Mouse (Mus musculus): ENCODE measurements around the gene Fxn.

The Fxn gene

DNA sequence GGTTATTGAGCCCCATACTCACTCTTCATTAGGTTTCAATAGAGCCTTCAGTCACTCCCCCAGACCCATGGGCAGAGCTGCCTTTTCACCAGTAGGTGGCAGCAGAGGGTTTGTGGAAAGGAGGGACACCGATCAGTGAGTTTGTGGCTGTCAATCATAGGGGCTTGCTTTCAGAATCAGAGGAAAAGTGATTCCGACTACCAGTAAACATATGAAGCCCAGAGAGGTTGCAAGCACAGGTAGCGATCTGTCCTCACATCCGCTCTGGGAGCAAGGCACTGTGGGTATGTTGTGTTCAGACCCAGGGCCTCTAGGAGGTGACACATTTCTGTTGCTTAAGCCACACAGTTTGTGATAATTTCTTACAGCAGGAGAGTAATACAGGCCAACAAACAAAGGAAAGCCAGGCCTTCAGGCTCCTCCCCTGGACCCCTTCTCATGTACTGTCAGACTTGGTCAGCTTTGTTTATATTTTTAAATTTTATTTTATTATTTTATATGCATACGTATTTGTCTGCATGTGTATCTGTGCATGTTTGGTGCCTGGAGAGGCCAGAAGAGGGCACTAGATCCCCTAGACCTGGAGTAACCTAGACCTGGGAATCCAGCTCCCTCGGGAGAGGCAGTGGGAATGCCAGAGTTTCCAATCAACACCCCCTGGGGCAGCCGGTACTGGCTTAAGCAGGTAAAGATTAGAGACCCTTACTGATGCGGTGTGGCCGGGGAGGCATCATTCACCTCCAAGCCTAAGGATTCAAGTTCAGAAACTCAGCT lies 20.8 kb upstream of the Fxn start:
- peak; percentile 77 for DNase-seq

DNA sequence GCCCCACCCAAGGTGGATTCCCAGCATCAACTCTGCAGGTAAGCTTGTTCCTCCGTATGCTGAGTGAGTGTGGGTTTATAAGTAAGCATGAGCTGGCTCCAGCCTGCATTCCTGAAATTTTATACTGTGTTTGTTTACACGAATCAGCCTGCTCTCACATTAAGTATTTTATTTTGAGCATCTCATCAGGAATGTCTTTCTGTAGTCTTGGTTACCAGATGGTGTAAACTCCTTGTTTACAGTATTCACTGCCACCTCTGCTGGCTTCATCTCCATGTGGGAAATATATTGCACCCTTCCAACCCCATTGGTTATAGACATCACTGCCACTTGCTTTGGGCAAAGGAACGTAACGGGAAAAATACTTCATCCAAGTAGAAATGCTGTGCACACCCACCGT lies 13.1 kb upstream of the Fxn start:
- no peak for DNase-seq

DNA sequence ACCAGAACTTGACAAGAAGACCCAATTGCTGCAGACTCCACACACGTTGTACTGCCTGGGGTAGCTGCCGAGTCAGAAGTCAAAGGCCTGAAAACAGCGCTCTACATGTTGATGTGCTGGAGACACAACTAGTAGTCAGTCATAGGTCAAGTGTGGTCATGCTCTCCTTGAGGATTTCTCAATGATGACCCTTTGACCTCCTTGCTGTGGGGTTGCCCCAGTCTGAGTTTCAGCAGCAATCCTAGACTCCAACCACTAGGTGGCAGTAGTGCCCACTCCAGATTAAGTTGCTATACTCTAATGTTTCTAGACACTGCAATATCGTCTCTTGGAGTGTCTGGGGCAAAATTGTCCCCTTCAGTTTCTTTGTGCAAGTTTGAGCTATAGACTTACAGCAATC lies 3.8 kb upstream of the Fxn start:
- peak; percentile 56 for DNase-seq

DNA sequence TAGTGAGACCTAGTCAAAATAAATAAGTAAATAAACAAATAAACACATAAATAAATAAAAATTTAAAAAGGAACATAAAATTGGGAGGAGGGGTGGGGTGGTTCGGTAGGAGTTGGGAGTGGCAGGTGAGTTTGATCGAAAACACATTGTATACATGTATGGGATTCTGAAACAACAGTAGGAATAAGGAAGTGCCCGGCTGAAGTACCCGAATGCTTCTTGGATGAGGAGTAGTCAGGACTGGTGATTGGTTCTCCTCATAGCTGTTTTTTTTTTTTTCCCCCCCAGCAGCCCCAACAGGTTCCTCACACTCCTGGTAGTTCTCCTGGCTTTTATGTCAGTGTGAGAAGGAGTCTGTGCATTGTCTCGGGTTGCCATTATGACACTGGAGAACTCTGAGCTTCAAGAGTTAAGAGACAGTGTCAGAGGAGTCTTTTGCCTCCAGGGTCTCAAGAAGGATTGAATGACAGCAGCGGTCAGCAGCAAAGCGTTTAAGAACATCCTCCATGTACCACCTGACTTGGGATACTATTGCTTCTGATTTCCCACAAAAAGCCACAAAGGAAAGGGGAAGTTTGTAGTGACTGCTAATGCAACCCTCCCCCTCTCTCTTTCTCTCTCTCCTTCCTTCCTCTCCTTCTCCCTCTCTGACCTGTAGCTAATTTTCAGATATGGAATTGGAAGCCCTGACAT lies 1.0 kb upstream of the Fxn start:
- DNase-seq, result no peak

DNA sequence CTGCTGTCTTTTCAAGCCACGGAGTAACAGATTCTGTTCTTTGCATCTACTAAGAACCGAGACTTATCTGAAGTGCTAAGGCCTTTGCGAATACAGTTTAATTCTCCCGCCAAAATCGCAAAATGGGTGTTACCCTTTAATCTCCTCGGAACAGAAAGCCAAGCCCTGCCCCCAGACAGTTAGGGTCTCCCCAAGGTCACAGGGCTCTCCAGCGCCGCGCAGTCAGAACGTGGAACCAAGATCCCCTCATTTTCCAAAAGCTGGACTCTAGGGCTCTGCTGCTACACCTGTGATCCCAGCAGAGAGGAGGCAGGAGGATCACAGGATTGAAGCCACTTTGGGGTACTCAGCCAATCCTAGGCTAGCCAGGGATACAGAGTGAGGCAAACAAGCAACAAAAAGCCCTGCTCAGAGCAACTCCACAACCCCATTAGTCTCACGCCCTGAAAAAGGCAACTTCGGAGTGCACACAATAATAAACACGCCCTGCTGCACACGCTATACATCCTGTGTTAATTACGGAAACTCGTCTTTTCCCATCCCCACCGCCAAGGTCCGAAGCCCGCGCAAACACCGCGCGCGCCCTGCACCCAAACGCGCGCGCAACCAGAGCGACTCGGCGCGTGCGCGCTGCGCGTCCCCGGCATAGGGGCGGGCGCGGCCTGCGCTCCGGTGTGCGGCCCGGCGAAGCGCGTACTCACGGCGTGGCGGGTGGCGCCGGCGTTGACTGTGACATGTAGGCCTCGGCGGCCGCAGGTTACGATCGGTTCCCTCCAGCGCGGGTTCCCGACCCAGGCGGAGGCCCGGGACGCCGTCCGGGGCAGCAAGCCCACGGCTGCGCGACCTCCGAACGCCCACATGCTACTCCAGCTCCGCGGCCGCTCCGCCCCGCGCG lies 452 bp downstream of the Fxn start:
- peak; percentile 84 for DNase-seq

DNA sequence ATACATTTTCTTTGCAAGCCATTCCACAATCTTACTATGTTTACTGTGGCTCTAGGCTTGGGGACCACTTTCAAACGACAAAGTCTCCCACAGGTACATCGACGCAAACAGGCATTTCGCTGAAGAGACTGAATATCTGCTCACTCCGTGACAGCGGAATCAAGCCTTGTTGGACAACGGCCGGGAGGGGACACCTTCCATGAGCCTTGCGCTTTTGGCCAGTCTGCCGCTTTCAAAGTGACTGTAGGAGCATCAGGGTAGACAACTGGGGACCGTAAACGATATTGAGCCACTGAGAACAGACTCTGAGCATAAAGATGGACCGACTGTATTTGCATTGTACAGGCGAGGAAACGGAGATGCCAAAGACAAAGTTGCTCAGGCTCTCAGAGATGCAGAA lies 1.5 kb downstream of the Fxn start:
- DNase-seq, result no peak

DNA sequence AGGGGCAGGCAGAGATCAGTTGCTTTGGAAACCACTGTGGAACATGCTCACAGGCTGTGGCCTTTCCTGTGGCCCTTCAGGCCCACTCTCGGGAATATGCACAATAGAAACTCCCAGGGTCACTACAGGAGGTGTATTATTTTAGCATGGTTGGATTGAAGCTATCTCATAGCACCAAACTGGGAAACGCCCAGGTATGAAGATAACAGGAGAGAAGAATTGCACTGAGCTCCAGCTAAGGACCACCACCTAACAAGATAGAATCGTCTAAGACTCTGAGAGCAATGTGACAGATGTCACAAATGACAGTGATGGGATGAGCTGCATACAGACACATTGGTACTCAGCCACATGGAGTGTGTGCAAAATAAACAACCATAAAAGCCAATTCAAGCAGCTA lies 6.1 kb downstream of the Fxn start:
- no peak for DNase-seq

DNA sequence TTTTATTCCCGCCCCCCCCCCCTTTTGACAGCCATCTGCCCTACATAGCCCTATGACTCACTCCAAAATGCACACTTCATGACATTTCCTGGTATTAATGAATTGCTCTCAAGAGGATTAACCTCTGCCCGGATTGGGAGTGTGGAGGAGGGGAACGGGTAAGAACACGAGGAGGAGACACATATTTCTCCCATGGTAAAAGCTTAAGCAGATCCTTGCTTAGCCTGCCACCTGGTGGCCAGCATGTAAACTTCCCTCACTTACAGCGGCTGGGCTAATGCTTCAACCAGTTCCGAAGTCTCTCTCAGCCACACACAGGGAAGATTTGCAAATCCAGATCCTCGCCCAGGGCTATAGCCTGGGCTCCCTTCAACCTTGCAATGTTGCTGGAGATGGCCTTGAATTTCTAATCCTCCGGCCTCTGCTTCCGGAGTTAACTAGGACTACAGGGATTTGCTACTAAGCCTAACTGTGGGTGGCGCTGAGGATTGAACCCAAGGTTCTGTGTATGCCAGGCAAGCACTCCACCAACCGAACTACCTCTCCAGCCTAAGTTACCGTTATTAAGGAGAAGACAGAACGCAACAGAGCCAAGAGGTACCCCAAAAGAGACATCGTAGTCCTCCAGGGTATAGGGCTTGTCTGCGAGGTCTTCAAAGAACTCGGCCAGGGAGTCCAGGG lies 8.5 kb downstream of the Fxn start:
- DNase-seq, result peak; percentile 69

DNA sequence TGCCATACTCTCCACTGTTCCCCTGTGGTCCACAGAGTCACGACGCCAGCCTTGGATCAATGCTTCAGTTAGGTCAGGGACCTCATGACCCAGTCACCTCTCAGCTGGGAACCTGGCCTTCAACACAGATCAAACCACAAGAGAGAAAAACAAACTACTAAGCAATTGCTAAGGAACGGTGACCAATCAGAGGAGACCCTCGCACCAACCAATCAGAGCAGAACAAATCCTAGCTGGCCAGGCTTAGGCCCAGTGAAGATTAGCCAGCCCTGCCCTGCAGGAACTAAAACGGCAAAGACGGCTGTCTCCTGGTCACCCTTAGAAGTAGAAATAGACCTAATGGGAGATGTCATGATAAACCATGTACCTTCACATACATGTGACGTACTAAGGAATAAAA lies 9.1 kb downstream of the Fxn start:
- DNase-seq, result no peak

DNA sequence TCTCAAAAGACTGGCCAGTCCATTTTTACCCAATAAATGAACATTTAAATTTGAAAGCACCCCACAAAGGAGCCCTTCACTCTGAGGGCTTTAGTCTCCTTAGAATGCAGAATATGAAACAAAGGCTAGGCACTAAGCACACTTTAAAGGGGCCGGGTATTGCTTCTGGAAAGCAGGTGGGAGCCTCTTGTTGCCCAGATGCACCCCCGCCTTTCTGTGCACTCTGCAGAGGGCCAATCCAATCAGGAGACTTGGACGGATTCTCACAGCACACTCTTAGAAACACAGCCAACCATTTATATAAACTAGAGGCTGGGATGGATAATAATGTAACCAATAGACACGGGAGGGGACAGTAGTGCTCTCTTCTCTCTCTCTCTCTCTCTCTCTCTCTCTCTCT lies 11.9 kb downstream of the Fxn start:
- DNase-seq, result no peak

DNA sequence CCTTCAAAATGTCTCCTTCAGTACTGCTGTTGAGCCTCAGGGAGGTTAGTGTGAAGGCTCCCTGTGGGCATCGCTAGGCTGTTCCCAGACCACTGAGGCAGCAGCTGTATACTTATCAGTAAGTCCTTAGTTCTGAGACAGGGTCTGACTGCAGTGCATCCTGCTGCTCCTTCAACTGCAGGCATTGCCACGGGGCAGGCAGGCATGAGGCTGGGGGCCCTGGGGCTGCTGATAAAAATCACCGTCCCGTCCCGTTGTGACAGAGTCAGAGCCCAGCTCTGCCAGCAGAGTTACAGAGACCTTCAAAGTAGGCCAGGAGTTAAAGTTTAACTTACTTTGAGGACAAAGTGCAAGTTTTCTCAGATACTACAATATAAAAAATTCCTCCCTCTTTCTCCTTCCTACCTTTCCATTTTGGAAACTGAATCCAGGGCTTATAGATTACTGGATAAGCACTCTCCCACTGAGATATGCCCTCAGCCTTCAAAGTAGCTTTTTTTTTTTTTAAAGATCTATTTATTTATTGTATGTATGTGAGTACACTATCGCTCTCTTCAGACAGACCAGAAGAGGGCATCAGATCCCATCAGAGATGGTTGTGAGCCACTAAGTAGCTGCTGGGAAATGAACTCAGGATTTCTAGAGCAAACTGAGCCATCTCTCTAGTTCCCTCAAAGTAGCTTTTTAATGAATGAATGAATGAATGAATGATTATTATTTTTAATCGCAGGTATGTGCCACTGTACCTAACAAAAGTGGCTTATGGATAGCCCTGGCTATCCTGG lies 14.2 kb downstream of the Fxn start:
- no peak for DNase-seq

DNA sequence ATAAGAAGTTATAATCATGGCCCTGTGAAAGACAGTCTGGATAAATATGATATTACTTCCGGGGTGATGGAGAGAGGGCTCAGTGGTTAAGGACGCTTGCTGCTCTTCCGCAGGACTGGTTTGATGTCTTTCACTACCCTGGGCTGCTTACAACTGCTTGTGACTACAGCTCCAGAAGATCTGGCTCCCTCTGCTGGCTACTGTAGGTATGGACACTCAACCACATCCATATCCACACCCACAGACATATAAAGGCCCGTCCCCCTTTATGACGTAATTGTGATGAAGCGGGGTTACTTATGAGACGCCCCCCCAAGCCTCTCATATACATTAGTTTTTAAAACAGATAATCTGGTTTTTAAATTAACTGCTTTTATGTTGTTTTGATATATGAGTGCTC lies 15.4 kb downstream of the Fxn start:
- peak; percentile 71 for DNase-seq

DNA sequence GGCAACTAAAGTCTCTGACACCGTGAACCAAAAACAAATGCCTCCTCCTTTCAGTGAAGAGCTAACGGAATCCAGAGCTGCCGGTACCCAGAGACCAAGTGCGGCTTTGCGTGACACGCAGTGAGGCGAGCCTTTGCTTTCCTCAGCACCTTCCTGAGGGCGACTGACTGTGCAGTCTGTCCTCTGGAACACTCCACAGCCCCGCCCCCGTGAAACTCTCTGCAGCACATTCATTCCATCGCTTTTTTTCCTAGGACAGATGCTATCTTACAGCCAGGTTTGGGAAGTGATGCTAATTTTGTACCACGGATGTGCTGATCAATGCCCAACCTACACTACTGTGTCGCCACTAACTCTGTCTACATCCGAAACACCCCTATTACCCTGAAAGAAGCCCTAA lies 17.7 kb downstream of the Fxn start:
- DNase-seq, result no peak

DNA sequence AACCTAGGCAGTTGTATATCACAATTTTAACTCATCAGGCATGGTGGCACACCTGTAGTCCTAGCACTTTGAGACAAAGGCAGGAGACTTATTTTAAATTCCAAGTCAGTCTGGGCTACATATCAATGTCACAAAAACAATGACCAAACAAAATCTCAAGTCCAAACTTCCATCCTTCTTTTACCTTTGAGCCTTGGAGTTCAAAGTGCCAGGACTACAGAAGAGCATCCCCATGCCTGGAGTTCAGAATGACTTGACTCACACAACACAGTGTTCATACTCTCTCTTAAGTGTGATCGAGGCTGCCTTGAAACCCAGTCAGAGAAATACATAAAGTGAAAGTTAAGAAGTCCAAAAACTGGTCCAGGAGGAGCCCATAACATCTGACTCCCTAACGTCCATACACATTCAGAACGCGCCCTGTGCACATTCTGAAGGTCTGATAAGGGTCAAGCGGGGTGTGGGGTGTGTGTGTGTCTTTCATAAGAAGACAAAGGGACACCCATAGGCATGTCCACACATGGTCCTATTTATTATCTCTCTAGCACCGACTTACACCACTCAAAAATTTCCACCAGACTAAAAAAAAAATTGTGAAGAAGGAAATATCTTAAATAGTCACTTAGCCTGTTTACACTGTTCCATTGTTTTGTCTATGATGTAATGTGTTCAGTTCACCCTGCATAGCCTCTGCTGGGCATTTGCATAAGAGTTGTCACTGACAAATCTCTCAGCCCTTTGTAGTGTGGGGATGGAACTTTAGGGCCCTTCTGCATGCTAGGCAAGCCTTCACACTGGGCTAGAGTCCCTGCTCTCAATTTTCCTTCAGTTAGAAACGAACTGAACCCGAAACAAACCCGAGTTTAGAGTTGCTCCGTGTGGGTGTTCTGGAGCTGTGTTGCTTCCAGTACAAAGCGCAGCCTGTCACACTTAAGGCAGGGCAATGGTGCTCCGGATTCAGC lies 20.7 kb downstream of the Fxn start:
- DNase-seq, result no peak

DNA sequence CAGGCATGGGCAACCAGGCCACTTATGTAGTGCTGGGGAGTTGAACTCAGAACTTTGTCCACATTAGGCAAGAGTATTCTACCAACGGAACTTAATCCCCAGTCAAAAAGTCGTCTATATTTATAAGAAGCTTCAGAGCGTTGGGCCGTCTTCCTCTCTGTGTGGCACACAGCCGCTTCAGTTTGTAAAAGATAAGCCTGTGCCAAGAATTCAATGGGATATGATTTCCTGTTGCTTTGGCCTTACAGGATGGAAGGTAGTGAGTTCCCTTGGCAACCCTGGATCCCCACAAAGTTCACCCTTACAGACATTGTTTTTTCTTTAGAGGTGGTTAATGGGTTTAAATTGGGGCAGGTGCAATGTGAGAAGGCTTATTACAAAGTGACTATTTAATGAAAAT lies 22.0 kb downstream of the Fxn start:
- no peak for DNase-seq

DNA sequence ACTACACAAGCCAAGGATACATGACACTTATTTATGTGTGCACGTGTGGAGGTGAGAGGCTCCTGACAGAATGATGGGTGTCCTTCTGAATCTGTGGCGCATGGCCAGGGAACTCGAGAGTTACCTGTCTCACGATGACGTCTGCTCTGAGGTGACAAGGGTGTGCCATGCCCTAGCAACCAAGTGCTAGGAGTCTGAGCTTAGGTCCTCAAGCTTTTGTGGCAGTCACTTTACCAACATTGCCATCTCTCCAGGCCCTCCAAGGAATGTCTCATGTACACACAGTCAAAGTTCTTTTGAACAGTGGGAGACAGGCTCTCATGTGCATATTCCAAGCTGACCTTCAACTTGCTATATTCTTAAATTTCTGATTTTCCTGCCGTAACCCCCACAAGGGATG lies 22.4 kb downstream of the Fxn start:
- DNase-seq, result no peak

DNA sequence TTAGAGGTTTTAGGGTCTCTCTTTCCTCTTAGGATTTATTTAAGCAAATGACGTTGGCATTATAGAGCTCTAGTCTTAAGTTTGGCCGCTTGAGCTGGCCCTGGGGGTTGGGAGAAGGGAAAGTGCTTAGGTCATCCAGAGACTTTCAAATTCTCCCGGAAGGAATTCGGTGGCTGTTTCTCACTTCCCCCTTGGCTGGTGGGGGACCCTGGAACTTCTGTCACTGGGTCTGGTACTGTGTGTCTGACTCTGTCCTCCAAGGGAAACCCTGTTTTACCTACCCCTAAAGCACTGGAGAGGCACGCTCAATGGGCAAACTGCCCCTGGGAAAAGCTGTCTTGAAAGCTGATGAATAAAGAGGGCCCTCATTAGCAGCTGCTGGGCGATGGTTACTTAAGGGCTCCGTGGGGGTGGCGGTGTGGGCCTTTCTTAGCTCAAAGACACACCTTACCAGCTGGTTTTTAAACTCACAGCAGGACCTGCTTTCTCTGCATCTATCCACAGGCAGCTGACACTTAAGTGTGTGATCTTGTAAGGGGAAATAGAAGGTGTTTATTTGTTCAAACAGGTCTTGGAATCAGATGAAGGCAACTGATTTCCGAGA lies 26.6 kb downstream of the Fxn start:
- no peak for DNase-seq

DNA sequence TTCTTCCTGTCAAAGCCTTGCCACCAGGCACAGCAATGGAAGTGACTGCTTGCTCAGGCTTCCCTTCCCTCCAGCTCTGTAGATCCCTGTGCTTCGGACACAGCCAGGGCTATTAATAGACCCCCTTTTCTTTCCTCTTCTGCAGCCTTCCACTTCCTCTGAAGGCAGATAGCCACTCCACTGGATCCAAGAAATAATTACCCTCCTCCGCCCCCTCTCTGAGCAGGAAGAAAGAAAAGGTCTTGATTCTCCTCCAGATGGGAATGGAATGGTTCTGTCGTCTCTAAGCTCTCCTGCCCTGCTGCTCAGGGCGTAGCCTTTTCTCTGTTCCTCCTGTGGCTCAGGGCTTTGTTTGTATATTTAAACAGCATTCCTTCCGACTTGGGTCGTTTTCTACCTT lies 28.5 kb downstream of the Fxn start:
- no peak for DNase-seq

DNA sequence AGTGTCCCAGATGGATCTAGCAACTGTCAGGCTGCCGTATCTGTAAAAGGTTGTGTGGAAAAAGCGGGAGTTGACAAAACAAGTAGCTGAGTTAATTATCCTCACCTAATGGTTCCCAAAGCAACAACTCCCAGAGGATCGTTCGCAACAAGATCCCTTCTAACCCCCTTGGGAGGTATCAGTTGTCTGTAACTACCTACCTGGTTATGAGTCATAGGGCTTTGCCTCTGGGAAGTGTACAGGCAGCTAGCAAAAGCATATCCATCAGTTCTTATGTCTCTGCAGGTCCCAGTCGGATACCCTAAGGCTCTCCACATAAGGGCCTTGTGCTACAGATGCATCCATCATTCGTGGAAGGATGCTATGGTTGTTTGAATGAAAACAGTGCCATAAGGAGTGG lies 37.1 kb downstream of the Fxn start:
- DNase-seq, result no peak

DNA sequence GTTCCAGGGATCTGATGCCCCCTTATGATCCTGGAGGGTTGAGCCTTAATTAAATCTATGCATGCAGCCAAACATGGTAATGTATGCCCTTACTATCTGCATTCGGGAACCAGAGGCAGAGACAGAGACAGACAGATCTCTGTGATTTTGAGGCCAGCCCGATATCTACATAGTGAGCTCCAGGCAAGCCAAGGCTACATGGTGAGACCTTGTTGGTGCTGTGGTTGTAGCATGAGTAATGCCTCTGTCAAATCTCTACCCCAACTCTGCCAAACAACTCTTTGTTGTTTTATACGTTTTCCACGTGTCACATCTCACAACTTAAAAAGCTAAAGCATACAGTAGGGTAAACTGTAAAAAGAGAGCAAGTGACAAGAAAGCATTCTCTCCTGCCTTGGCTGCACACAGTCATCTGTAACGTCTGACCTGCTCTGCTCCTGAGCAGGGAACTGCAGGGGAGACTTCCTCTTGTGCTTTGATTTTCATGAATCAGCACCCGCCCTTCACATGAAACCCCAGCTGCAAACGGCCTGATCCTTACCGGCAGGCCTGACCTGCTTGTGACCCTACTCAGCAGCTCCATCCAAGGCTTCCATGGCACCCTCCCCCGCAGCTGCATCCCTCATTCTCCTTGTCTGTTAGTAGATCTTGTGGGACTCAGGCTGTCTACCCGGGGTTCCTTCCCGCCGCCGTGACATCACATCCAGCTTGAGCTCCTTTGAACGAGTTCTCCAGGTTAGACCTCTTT lies 38.4 kb downstream of the Fxn start:
- no peak for DNase-seq

Data from thymus, postnatal 25 days (tissue).